Mouse (Mus musculus) limb, embryonic 13.5 days (tissue): ENCODE results near the gene Dnajc1. TPM values are rescaled to one million over a fixed set of nuclear protein-coding genes. Genes with fewer than 3 reads are reported as not detected.

Experiments
- ATAC-seq: fragments of 200-750 bp; cut with Nextera tagmentation; 2 replicates; pipeline ENCODE4 v1.8.0; 2017; ENCODE audit warnings: low read depth, moderate number of reproducible peaks, moderate TSS enrichment; ENCODE audit not compliant: low FRiP score
- H3K27ac ChIP-seq: fragments of 300-500 bp; sonication (generic); 2 replicates; pipeline ENCODE4 v1.5.1; 2015; ENCODE audit warnings: inconsistent platforms, mild to moderate bottlenecking, moderate library complexity
- H3K27me3 ChIP-seq: fragments of 300-500 bp; sonication (generic); 2 replicates; pipeline ENCODE4 v1.6.1; 2015; ENCODE audit warnings: mild to moderate bottlenecking, inconsistent platforms
- H3K36me3 ChIP-seq: fragments of 300-500 bp; sonication (generic); 2 replicates; pipeline ENCODE4 v1.6.1; 2015; ENCODE audit warnings: inconsistent platforms, mild to moderate bottlenecking, moderate library complexity
- H3K4me1 ChIP-seq: fragments of 300-500 bp; sonication (generic); 2 replicates; pipeline ENCODE4 v1.6.1; 2015; ENCODE audit warnings: inconsistent platforms
- H3K4me2 ChIP-seq: fragments of 300-500 bp; sonication (generic); replicated peaks from 2 replicates; pipeline ENCODE4 v1.6.1; 2015; ENCODE audit warnings: inconsistent platforms, mild to moderate bottlenecking, moderate library complexity
- H3K4me3 ChIP-seq: fragments of 300-500 bp; sonication (generic); 2 replicates; pipeline ENCODE4 v1.5.1; 2015; ENCODE audit warnings: moderate library complexity, mild to moderate bottlenecking, inconsistent platforms
- H3K9ac ChIP-seq: fragments of 300-500 bp; sonication (generic); 2 replicates; pipeline ENCODE4 v1.6.1; 2015; ENCODE audit warnings: mild to moderate bottlenecking, inconsistent platforms
- H3K9me3 ChIP-seq: fragments of 300-500 bp; sonication (generic); 2 replicates; pipeline ENCODE4 v1.6.1; 2016; ENCODE audit warnings: inconsistent platforms
- WGBS: fragments of 180-500 bp; shearing (Covaris S2); methylation state at CpG from one replicate; pipeline ENCODE4 v1.1.7; 2015; 5-methylcytosine and 5-hydroxymethylcytosine counted together
- polyA plus RNA-seq: library from polyadenylated mRNA; unstranded; fragments of >200 nt; fragmentation: Nextera tagmentation; extraction: Ambion mirVana; gene quantifications from 2 replicates; pipeline ENCODE4 v1.2.1, GENCODE M21; 2015

The Dnajc1 gene
- polyA plus RNA-seq, 1 experiment from 2014 or later = 45.8 TPM

- WGBS = 85% methylated on average over 2 of the region's 2 CpGs
- Histone ChIP-seq H3K4me1 (peaks cover 7% of the 10 kb centered on the region; the same call in 1 of the 2 replicates), H3K9ac (no peak overlapping the region), H3K4me2 (no peak overlapping the region), H3K4me3 (no peak overlapping the region), H3K27me3 (no peaks in the 10 kb centered on the region), H3K27ac (no peak overlapping the region), H3K9me3 (no peaks in the 10 kb centered on the region), H3K36me3 (peaks cover 85% of the 10 kb centered on the region)
- ATAC-seq = no peak
Measured at GRCm38 (mm10) chr2:18214031-18214430, 178.6 kb downstream of the Dnajc1 start.

GRCm38 (mm10) chr2:18209948-18210347 lies 182.7 kb downstream of the Dnajc1 start:
- no peak for ATAC-seq
- 99% methylated on average over 4 of the region's 4 CpGs for WGBS
- H3K27ac ChIP-seq = no peak overlapping the region
- H3K36me3 ChIP-seq = peaks cover 82% of the 10 kb centered on the region
- H3K9me3 ChIP-seq = no peaks in the 10 kb centered on the region
- H3K9ac ChIP-seq = no peak overlapping the region
- H3K27me3 ChIP-seq = no peaks in the 10 kb centered on the region
- 0 out of 2 replicates have a peak, but pooled peaks cover 4% of the 10 kb centered on the region for H3K4me1 ChIP-seq
- H3K4me2 ChIP-seq = no peak overlapping the region
- H3K4me3 ChIP-seq = no peak overlapping the region

DNA sequence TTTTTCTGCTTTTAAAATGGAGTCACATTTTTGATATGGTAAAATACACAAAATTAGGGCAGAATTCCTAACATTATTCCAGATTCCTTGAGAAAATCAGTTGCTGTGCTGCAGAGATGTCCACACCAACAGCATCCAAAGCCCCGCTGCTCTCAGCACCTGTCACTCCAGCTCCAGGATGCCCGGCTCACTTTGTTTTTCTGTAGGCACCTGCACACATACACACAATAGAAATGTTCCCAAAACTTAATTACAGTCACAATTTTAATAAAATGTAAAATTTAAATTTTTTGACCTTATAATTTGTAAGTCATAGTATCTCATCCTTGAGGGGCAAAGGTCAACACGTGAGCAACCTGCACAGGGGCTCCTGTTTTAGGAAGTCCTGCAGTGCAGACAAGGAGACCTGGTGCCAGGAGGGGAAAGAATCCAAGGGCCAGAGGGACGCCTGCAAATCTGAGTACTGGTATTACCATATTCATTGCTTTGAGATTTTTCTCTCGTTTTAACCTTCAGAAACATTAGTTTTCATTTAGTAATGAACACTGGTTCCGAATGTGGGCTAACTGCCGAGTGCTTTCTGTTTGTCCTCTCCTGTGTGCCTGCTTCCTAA lies 183.3 kb downstream of the Dnajc1 start:
- Histone ChIP-seq H3K9me3 (no peaks in the 10 kb centered on the region), H3K4me1 (0 out of 2 replicates have a peak, but pooled peaks cover 4% of the 10 kb centered on the region), H3K9ac (no peak overlapping the region), H3K36me3 (peaks cover 80% of the 10 kb centered on the region), H3K4me3 (no peak overlapping the region), H3K27ac (no peak overlapping the region), H3K27me3 (no peaks in the 10 kb centered on the region), H3K4me2 (no peak overlapping the region)
- whole genome bisulfite sequencing = 90% methylated on average over 7 of the region's 7 CpGs
- no peak for ATAC-seq

- Histone ChIP-seq H3K9ac (no peak overlapping the region), H3K4me3 (no peak overlapping the region), H3K4me2 (no peak overlapping the region), H3K4me1 (no peaks in the 10 kb centered on the region), H3K27me3 (no peaks in the 10 kb centered on the region), H3K27ac (no peak overlapping the region), H3K36me3 (peaks cover 79% of the 10 kb centered on the region), H3K9me3 (no peaks in the 10 kb centered on the region)
- ATAC-seq = no peak
- 84% methylated on average over 6 of the region's 6 CpGs for WGBS
Measured at GRCm38 (mm10) chr2:18208578-18208977, 184.1 kb downstream of the Dnajc1 start.

- 78% methylated on average over 10 of the region's 10 CpGs for WGBS
- no peak overlapping the region for H3K4me2 ChIP-seq
- no peaks in the 10 kb centered on the region for H3K9me3 ChIP-seq
- no peak overlapping the region for H3K4me3 ChIP-seq
- peaks cover 75% of the 10 kb centered on the region for H3K36me3 ChIP-seq
- H3K27me3 ChIP-seq = no peaks in the 10 kb centered on the region
- peaks cover 3% of the 10 kb centered on the region; the same call in 1 of the 2 replicates for H3K4me1 ChIP-seq
- ATAC-seq = no peak
- H3K27ac ChIP-seq = no peak overlapping the region
- H3K9ac ChIP-seq = no peak overlapping the region
Measured at GRCm38 (mm10) chr2:18206811-18207210, 185.8 kb downstream of the Dnajc1 start.

- H3K4me1 ChIP-seq = peaks cover 3% of the 10 kb centered on the region; the same call in 1 of the 2 replicates
- H3K9ac ChIP-seq = no peak overlapping the region
- WGBS = 80% methylated on average over 3 of the region's 3 CpGs
- no peak overlapping the region for H3K4me2 ChIP-seq
- peaks cover 66% of the 10 kb centered on the region for H3K36me3 ChIP-seq
- no peak overlapping the region for H3K4me3 ChIP-seq
- no peak overlapping the region for H3K27ac ChIP-seq
- H3K9me3 ChIP-seq = no peaks in the 10 kb centered on the region
- H3K27me3 ChIP-seq = no peaks in the 10 kb centered on the region
- ATAC-seq = no peak
Measured at GRCm38 (mm10) chr2:18205118-18205517, 187.5 kb downstream of the Dnajc1 start.

GRCm38 (mm10) chr2:18202923-18203322 lies 189.7 kb downstream of the Dnajc1 start:
- WGBS = 92% methylated on average over 4 of the region's 4 CpGs
- Histone ChIP-seq H3K36me3 (peaks cover 64% of the 10 kb centered on the region), H3K4me1 (peaks cover 3% of the 10 kb centered on the region; the same call in 1 of the 2 replicates), H3K9ac (no peak overlapping the region), H3K4me3 (no peak overlapping the region), H3K27ac (no peak overlapping the region), H3K27me3 (no peaks in the 10 kb centered on the region), H3K4me2 (no peak overlapping the region), H3K9me3 (no peaks in the 10 kb centered on the region)
- no peak for ATAC-seq

DNA sequence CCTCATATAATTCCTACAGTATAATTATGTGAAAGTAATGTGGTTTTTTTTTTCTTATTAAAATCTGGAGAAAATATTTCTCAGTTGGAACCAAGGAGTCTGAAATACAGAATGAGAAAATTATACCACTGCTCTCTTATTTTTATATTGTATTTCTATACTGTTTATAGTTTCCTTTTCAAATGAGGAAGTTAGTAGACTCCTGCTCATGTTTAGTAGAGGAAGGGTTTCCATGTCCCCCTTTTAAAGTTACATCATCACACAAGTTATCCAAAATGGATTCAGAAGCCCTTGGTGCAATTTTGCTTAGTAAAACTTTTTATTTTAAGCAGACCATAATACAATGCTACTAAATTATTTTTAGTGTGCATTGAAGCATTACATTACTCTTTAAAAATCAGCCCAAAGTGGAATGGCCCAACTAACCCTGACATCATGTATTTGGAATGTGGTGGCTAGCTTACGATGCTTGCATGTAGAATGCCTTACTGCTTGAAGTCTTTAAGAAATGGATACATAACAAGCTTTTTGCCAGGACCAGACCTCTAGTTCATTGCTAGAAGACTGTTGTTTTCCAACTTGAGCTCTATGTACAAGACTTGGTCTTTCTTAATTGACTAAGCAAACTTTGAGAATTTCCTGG lies 190.7 kb downstream of the Dnajc1 start:
- 54% methylated on average over 1 of the region's 1 CpGs for WGBS
- Histone ChIP-seq H3K9ac (no peak overlapping the region), H3K9me3 (no peaks in the 10 kb centered on the region), H3K27me3 (no peaks in the 10 kb centered on the region), H3K4me3 (no peak overlapping the region), H3K4me1 (peaks cover 4% of the 10 kb centered on the region), H3K4me2 (no peak overlapping the region), H3K36me3 (peaks cover 63% of the 10 kb centered on the region), H3K27ac (no peak overlapping the region)
- peak; percentile 74 for ATAC-seq

DNA sequence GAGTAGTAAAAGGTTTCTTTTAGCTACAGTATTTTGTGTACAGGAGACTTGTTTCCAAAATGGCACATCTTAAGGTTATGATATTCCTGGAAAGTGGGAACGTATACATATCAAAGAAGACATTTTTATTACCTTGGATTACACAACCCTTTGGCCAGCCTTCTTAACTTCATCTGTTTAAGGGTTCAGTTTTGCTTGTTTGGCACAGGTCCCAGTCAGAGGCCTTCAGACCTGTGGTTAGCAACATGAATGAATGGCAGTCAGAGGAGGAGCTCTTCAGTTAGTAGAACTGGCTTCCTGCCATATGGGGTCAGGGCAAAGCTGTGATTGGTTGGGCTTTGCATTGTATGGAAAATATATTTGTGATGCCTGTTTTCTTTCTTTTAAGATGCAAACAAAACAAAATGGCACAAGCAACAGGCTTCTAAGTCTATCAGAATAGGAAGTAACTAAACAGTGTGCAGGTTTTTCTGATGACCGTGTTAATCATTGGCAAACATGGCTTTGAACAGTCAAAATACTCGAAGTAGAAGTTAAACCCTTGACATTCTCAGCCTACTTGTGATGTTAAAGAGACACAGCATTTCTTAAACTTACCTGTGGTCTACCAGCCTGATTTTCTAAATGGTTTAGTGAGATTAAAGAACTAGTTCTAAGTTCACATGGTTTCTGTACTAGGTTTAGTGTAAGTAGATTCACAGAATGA lies 196.8 kb downstream of the Dnajc1 start:
- H3K9me3 ChIP-seq = no peaks in the 10 kb centered on the region
- no peak overlapping the region for H3K4me3 ChIP-seq
- H3K4me2 ChIP-seq = no peak overlapping the region
- H3K9ac ChIP-seq = no peak overlapping the region
- 61% methylated on average over 3 of the region's 3 CpGs for WGBS
- no peak overlapping the region for H3K27ac ChIP-seq
- peaks cover 17% of the 10 kb centered on the region for H3K4me1 ChIP-seq
- peak; percentile 71 for ATAC-seq
- no peaks in the 10 kb centered on the region for H3K27me3 ChIP-seq
- peaks cover 34% of the 10 kb centered on the region for H3K36me3 ChIP-seq

DNA sequence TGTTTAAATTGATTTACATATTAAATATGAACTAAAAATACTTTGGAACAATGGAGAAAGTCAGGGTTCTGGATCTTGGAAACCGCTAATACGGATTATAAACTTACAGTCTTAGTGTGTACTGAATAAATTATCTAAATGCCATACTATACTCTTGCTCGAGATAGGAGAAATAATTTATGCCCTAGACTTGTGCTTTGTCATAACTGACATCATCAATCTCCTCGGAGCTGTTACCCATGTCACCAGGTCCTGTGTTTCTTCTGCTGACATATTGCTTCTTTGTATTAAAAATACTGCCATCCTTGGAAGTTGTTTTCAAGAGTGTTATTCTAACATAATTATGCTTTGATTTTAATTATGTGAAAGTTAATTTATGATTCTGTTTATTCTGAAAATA lies 197.3 kb downstream of the Dnajc1 start:
- 78% methylated on average over 4 of the region's 4 CpGs for WGBS
- Histone ChIP-seq H3K27ac (no peak overlapping the region), H3K9ac (no peak overlapping the region), H3K36me3 (peaks cover 35% of the 10 kb centered on the region), H3K4me2 (no peak overlapping the region), H3K4me1 (peaks cover 17% of the 10 kb centered on the region), H3K4me3 (no peak overlapping the region), H3K27me3 (no peaks in the 10 kb centered on the region), H3K9me3 (no peaks in the 10 kb centered on the region)
- ATAC-seq = no peak

GRCm38 (mm10) chr2:18188367-18188766 lies 204.3 kb downstream of the Dnajc1 start:
- Histone ChIP-seq H3K36me3 (peaks cover 65% of the 10 kb centered on the region), H3K27me3 (no peaks in the 10 kb centered on the region), H3K9ac (no peak overlapping the region), H3K4me3 (no peak overlapping the region), H3K9me3 (no peaks in the 10 kb centered on the region), H3K4me1 (peaks cover 3% of the 10 kb centered on the region; the same call in 1 of the 2 replicates), H3K4me2 (no peak overlapping the region), H3K27ac (no peak overlapping the region)
- WGBS = 97% methylated on average over 2 of the region's 2 CpGs
- no peak for ATAC-seq

DNA sequence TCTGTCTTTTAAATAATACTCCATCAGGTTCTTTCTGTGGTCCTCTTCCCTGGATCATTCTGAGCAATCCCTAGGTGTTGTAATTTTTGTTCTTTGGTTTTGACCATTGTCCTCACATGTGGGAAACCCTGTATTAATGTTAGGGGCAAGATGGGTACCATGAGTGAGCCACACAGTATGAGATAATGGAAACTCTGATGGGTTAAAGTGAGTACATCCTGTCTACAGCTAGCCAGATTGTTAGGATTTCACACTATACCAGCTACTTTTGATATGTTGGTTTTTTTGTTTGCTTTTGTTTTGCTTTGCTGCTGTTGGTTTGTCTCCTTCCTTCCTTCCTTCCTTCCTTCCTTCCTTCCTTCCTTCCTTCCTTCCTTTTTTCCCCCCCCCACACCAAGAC lies 209.6 kb downstream of the Dnajc1 start:
- H3K27ac ChIP-seq = no peak overlapping the region
- ATAC-seq = no peak

More for the DNA sequence above, 209.6 kb downstream of the Dnajc1 start:
- Histone ChIP-seq H3K4me3 (no peak overlapping the region), H3K9ac (no peak overlapping the region), H3K9me3 (no peaks in the 10 kb centered on the region), H3K4me1 (0 out of 2 replicates have a peak, but pooled peaks cover 5% of the 10 kb centered on the region), H3K27me3 (no peaks in the 10 kb centered on the region), H3K4me2 (no peak overlapping the region), H3K36me3 (peaks cover 61% of the 10 kb centered on the region)
